Mouse (Mus musculus) right cerebral cortex, postnatal 36 days (tissue): ENCODE measurements around the gene Osbpl5.

ENCODE experiments used
- DNase-seq, 2 experiments: peaks; one replicate each; pipeline ENCODE4 v3.0.0; 2022; ENCODE audit warnings: low spot score in 2 of 2, mixed read lengths in 1 of 2

Gene Osbpl5

GRCm38 (mm10) chr7:143755357-143756124 lies 1.2 kb downstream of the Osbpl5 start:
- DNase-seq, result no peak

GRCm38 (mm10) chr7:143753990-143754715 lies 2.6 kb downstream of the Osbpl5 start:
- no peak for DNase-seq

- no peak for DNase-seq
Measured at GRCm38 (mm10) chr7:143752606-143753005, 4.2 kb downstream of the Osbpl5 start.

GRCm38 (mm10) chr7:143752056-143752455 lies 4.7 kb downstream of the Osbpl5 start:
- no peak for DNase-seq

- DNase-seq, result no peak
Measured at GRCm38 (mm10) chr7:143751380-143751779, 5.4 kb downstream of the Osbpl5 start.

GRCm38 (mm10) chr7:143749045-143749444 lies 7.7 kb downstream of the Osbpl5 start:
- DNase-seq, result no peak

GRCm38 (mm10) chr7:143748041-143748868 lies 8.5 kb downstream of the Osbpl5 start:
- peak; percentile 76 to 81 for DNase-seq

GRCm38 (mm10) chr7:143740653-143741052 lies 16.1 kb downstream of the Osbpl5 start:
- DNase-seq, result no peak

GRCm38 (mm10) chr7:143739511-143740461 lies 17.0 kb downstream of the Osbpl5 start:
- peak; percentile 55 to 60 for DNase-seq

- DNase-seq, result no peak
Measured at GRCm38 (mm10) chr7:143738601-143739006, 18.2 kb downstream of the Osbpl5 start.

GRCm38 (mm10) chr7:143738194-143738593 lies 18.6 kb downstream of the Osbpl5 start:
- no peak for DNase-seq

- DNase-seq, result peak in 1 of 2 experiments; percentile 42
Measured at GRCm38 (mm10) chr7:143733746-143734145, 23.0 kb downstream of the Osbpl5 start.

- no peak for DNase-seq
Measured at GRCm38 (mm10) chr7:143729886-143730285, 26.9 kb downstream of the Osbpl5 start.

- DNase-seq, result no peak
Measured at GRCm38 (mm10) chr7:143726396-143726795, 30.4 kb downstream of the Osbpl5 start.

GRCm38 (mm10) chr7:143723841-143724240 lies 32.9 kb downstream of the Osbpl5 start:
- DNase-seq, result no peak

GRCm38 (mm10) chr7:143722646-143723045 lies 34.1 kb downstream of the Osbpl5 start:
- DNase-seq, result peak in 1 of 2 experiments; percentile 25

- DNase-seq, result no peak
Measured at GRCm38 (mm10) chr7:143717811-143718210, 39.0 kb downstream of the Osbpl5 start.

GRCm38 (mm10) chr7:143713421-143713820 lies 43.4 kb downstream of the Osbpl5 start:
- DNase-seq, result no peak

- DNase-seq, result no peak
Measured at GRCm38 (mm10) chr7:143712771-143713348, 43.9 kb downstream of the Osbpl5 start.

GRCm38 (mm10) chr7:143712023-143712422 lies 44.8 kb downstream of the Osbpl5 start:
- no peak for DNase-seq

GRCm38 (mm10) chr7:143711381-143711780 lies 45.4 kb downstream of the Osbpl5 start:
- no peak for DNase-seq
